Mouse (Mus musculus): Measurements from ENCODE around the gene Rpp25l.

DNA sequence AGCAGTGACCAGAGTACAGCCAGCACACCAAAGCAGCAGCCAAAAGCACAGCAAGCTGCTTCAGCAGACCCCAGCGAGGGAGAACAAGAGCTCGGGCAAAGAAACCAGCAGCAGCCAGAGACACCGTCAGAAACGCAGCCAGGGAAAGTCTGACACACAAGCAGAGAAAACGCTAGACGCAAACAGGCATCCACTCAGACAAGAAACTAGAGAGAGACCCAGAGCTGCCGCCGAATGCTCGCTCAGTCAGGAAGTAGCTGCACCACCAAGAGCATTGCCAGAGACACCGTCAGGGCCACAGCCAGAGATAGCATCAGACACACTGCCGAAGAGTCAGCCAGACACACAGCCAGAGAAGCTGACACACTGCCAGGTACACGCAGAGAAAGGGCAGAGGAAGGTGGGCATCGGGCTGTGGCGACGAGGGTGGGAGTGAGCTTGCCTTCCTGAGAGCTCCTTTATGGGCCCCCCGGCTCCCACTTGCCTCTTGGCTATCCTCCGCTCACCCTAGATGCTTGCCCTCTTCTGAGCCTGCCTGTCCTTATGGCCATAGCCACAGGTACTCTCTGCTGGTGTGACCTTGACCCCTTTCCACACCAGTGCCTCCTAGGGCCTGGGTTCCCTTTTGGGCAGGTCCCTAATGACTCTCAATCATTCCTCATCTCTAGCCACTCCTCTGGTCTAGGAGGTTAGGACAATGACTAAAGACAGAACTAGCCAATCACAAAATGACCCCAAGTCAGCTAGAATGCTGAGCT lies 36.9 kb downstream of the Rpp25l start:
- no peak for TF ChIP-seq ZC3H11A (IDR thresholded peaks at IDR 0.05; ENCODE audit: borderline replicate concordance, low read depth, low read length)
- TF ChIP-seq MAFK (IDR thresholded peaks at IDR 0.05; ENCODE audit: insufficient read depth, low read depth, low read length) = no peak
- no peak for TF ChIP-seq HCFC1 (IDR thresholded peaks at IDR 0.05; ENCODE audit: borderline replicate concordance, insufficient read depth, low read length)

Measured in ES-E14 (cell line).